Mouse (Mus musculus) kidney, postnatal 0 days (tissue): ENCODE measurements at regions not wholly inside any gene's neighbourhood (a gene's known extent, or its start where the extent isn't known, plus 50 kb on each side); places are given as distances from the start of the nearest gene placed in this dataset.

Source experiments
- ATAC-seq: fragments of 200-750 bp; cut with Nextera tagmentation; replicated peaks from 2 replicates; pipeline ENCODE4 v1.8.0; 2017; ENCODE audit warnings: low read depth, moderate number of reproducible peaks, moderate TSS enrichment, moderate library complexity; ENCODE audit not compliant: low FRiP score
- DNase-seq: peaks from one replicate; pipeline ENCODE4 v3.0.0-alpha.2; 2016; ENCODE audit warnings: low spot score
- H3K27ac ChIP-seq: fragments of 300-500 bp; sonication (generic); 2 replicates; pipeline ENCODE4 v1.5.1; 2014; ENCODE audit warnings: mild to moderate bottlenecking
- H3K27me3 ChIP-seq: fragments of 300-500 bp; sonication (generic); 2 replicates; pipeline ENCODE4 v1.6.1; 2014; ENCODE audit warnings: low read length, mixed read lengths; ENCODE audit not compliant: insufficient read depth
- H3K36me3 ChIP-seq: fragments of 300-500 bp; sonication (generic); 2 replicates; pipeline ENCODE4 v1.6.1; 2014; ENCODE audit warnings: low read length, mixed read lengths; ENCODE audit not compliant: insufficient read depth
- H3K4me1 ChIP-seq: fragments of 300-500 bp; sonication (generic); replicated peaks from 2 replicates; pipeline ENCODE4 v1.6.1; 2014; ENCODE audit warnings: antibody characterized with exemption, low read length, mixed read lengths; ENCODE audit not compliant: insufficient read depth
- H3K4me2 ChIP-seq: fragments of 300-500 bp; sonication (generic); 2 replicates; pipeline ENCODE4 v1.6.1; 2014; ENCODE audit warnings: mild to moderate bottlenecking, low read length, moderate library complexity, mixed read lengths
- H3K4me3 ChIP-seq: fragments of 300-500 bp; sonication (generic); replicated peaks from 2 replicates; pipeline ENCODE4 v1.5.1; 2014; ENCODE audit warnings: low read depth, low read length
- H3K9ac ChIP-seq: fragments of 300-500 bp; sonication (generic); 2 replicates; pipeline ENCODE4 v1.6.1; 2014; ENCODE audit warnings: low read depth, low read length
- H3K9me3 ChIP-seq: fragments of 300-500 bp; sonication (generic); replicated peaks from 2 replicates; pipeline ENCODE4 v1.6.1; 2016; ENCODE audit warnings: low read length, inconsistent platforms, mixed read lengths
- CTCF ChIP-seq: IDR thresholded peaks from 2 replicates; pipeline ENCODE4 v1.5.1; 2016; ENCODE audit warnings: antibody characterized with exemption, low read depth, mild to moderate bottlenecking, moderate library complexity
- WGBS: fragments of 180-500 bp; shearing (Covaris S2); extraction: QIAGEN DNeasy Blood & Tissue Kit; methylation state at CpG from one replicate; pipeline ENCODE4 v1.1.7; 2014; 5-methylcytosine and 5-hydroxymethylcytosine counted together

DNA sequence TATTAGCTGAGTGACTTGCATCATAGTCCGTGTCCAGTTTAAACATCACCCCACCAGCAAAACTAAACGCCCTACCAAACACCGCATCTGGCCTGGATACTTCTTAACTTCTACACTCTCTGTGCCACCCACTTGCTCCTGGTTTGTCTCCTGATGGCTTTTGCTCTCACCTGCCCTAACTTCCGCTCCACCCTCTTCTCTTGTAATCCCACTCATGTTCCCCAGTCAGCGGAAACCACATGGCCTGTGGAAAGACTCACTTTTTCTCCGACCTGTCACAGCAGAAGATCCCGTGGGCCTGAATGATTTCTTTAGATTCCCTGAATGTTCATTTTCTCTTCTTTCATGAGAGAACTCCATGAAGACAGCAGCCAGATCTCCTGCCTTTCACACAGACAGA is 86.1 kb upstream of the Lgalsl start:
- no peaks in the 10 kb centered on the region for H3K36me3 ChIP-seq
- peaks cover 6% of the 10 kb centered on the region; the same call in 1 of the 2 replicates for H3K4me1 ChIP-seq
- H3K9me3 ChIP-seq = no peaks in the 10 kb centered on the region
- WGBS = 75% methylated on average over 7 of the region's 7 CpGs
- H3K4me3 ChIP-seq = no peak overlapping the region
- ATAC-seq (no peak), DNase-seq (no peak)
- H3K9ac ChIP-seq = no peak overlapping the region
- no peak overlapping the region for H3K27ac ChIP-seq
- no peaks in the 10 kb centered on the region for H3K27me3 ChIP-seq
- no peak for TF ChIP-seq CTCF
- H3K4me2 ChIP-seq = no peak overlapping the region

DNA sequence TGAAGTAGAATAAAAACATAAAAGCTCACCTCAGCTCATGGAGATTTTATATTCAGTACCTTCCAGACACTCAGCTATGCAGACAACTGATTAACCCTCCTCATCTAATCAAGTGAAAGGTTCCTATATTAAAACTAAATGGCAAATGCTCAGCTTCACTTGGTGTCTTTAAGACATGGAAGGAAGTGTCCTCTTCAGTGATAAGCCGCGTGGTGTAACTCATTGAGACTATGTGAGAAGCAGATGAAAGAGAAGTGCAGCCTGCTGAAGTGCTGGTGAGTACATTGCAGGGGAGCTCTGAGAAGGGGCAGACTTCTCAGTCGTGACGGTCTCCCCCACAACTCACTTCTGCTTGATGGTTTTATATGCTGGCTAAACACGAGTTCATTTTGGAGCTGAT is 86.6 kb upstream of the Lgalsl start:
- no peak for TF ChIP-seq CTCF
- ATAC-seq (no peak), DNase-seq (peak; percentile 79)
- no peaks in the 10 kb centered on the region for H3K36me3 ChIP-seq
- H3K27me3 ChIP-seq = no peaks in the 10 kb centered on the region
- H3K4me1 ChIP-seq = peaks cover 6% of the 10 kb centered on the region
- no peak overlapping the region for H3K4me3 ChIP-seq
- no peak overlapping the region for H3K9ac ChIP-seq
- WGBS = 21% methylated on average over 5 of the region's 5 CpGs
- H3K4me2 ChIP-seq = no peak overlapping the region
- H3K27ac ChIP-seq = no peak overlapping the region
- no peaks in the 10 kb centered on the region for H3K9me3 ChIP-seq

DNA sequence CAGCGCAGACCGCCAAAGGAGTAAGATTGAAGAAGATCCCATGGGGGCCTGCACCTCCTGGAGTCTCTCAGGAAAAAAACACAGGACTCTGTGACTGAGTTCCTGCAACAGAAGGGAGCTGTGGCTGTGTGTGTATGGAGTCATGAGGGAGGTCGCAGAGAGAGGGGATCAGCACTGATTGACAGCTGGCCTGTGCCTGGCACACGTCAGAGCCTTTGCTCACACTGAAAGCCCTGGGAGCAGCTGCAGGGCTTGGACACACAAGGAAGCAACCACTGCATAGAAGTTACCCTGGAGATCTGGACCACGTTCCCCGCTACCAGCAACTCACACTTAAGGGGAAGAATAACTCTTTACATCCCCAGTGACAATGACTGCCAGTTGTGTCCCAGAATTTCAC is 92.3 kb upstream of the Lgalsl start:
- no peak overlapping the region for H3K27ac ChIP-seq
- H3K4me3 ChIP-seq = no peak overlapping the region
- no peaks in the 10 kb centered on the region; the same call in 1 of the 2 replicates for H3K4me1 ChIP-seq
- WGBS = 78% methylated on average over 6 of the region's 6 CpGs
- no peaks in the 10 kb centered on the region for H3K9me3 ChIP-seq
- DNase-seq (no peak), ATAC-seq (no peak)
- no peaks in the 10 kb centered on the region for H3K36me3 ChIP-seq
- H3K27me3 ChIP-seq = no peaks in the 10 kb centered on the region
- H3K4me2 ChIP-seq = no peak overlapping the region
- no peak for TF ChIP-seq CTCF
- no peak overlapping the region for H3K9ac ChIP-seq

DNA sequence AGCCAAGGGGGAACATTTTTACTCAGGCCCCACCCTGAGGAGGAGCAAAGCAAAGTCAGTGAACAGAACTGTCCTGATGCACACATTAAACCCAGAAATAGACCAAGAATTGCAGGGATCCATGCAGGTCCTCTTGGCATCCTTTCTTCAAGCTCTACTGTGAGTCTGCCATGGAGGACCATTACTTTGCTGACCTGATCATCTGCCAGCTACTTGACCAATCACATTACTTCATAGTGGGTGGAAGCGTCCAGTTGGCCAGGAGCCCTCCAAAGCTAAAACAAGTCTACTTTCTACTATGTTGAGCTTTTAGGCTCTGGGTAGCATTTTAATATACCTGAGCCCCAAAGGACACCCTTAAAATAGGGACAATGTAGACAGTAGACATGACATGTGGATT is 98.6 kb upstream of the Lgalsl start:
- Histone ChIP-seq H3K9ac (no peak overlapping the region), H3K36me3 (no peaks in the 10 kb centered on the region), H3K4me2 (no peak overlapping the region), H3K27ac (no peak overlapping the region), H3K4me1 (0 out of 2 replicates have a peak, but pooled peaks cover 3% of the 10 kb centered on the region), H3K9me3 (no peaks in the 10 kb centered on the region), H3K4me3 (no peak overlapping the region), H3K27me3 (no peaks in the 10 kb centered on the region)
- ATAC-seq (no peak), DNase-seq (no peak)
- no peak for TF ChIP-seq CTCF
- WGBS = 88% methylated on average over 1 of the region's 1 CpGs

DNA sequence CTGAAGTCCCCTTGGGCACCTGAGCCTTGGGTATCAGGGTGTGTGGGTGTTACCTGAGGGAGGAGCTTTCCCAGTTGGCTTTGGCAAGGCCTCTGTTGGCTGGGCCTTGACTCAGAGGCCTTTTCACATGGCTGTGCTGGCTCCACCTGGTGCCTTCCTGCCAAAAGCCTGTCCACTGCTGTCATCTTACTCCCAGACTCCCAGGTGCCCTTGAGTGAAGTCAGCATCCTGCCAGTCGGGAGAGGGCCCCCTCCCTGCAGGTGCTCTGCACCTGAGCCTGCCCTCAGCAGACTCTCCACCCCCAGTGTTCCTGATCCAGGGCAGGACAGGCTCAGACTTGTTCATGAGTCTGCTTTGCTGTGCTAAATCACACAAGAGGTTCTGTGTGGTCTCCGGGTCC is 99.2 kb upstream of the Lgalsl start:
- DNase-seq = no peak

DNA sequence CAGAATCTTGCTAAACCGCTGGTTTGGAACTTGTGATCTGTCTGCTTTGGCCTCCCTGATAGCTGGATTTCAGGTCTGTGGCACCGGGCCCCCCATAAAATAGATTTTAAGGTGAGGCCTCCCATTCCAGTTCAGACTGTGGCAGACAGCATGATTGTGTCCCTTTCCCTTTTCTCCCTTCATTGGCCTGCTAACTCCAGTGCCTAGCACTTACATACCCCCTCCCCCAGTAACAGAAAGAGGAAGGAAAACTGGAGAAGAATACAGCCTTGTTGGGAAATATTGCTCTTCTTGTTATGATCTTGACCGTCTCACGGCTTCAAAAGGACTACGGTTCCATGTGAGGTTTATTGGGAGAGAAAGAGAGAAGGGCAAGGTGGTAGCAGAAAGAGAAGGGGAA is 99.7 kb upstream of the Lgalsl start:
- H3K4me1 ChIP-seq = peaks cover 15% of the 10 kb centered on the region; the same call in 1 of the 2 replicates
- H3K9me3 ChIP-seq = no peaks in the 10 kb centered on the region
- DNase-seq (no peak), ATAC-seq (no peak)
- no peak overlapping the region for H3K9ac ChIP-seq
- H3K27ac ChIP-seq = no peak overlapping the region
- H3K4me2 ChIP-seq = no peak overlapping the region
- TF ChIP-seq CTCF = no peak
- no peaks in the 10 kb centered on the region for H3K36me3 ChIP-seq
- H3K4me3 ChIP-seq = no peak overlapping the region
- H3K27me3 ChIP-seq = no peaks in the 10 kb centered on the region
- 93% methylated on average over 5 of the region's 5 CpGs for WGBS

More for the DNA sequence above, 99.2 kb upstream of the Lgalsl start:
- Histone ChIP-seq H3K4me2 (no peak overlapping the region), H3K9ac (no peak overlapping the region), H3K9me3 (no peaks in the 10 kb centered on the region), H3K36me3 (no peaks in the 10 kb centered on the region), H3K27me3 (no peaks in the 10 kb centered on the region), H3K27ac (no peak overlapping the region), H3K4me1 (peaks cover 9% of the 10 kb centered on the region; the same call in 1 of the 2 replicates), H3K4me3 (no peak overlapping the region)
- ATAC-seq = no peak
- no peak for TF ChIP-seq CTCF
- WGBS = 57% methylated on average over 2 of the region's 2 CpGs
